Mouse (Mus musculus): ENCODE data around the gene B230217C12Rik. TPM values are rescaled to one million over a fixed set of nuclear protein-coding genes. Genes with fewer than 3 reads are reported as not detected.
"Not testable (repeated sequence)": the region's sequence is repeated elsewhere in the genome, so short reads cannot be mapped to it uniquely, and the experiment has no call there.

Gene B230217C12Rik
- total RNA-seq, 2 experiments from 2014 or later: 48.5 to 52.8 TPM

- intact Hi-C loops (cut with DNase I): no loop called here
Measured at GRCm38 (mm10) chr11:97821401-97822064, 19.0 kb upstream of the B230217C12Rik start.

DNA sequence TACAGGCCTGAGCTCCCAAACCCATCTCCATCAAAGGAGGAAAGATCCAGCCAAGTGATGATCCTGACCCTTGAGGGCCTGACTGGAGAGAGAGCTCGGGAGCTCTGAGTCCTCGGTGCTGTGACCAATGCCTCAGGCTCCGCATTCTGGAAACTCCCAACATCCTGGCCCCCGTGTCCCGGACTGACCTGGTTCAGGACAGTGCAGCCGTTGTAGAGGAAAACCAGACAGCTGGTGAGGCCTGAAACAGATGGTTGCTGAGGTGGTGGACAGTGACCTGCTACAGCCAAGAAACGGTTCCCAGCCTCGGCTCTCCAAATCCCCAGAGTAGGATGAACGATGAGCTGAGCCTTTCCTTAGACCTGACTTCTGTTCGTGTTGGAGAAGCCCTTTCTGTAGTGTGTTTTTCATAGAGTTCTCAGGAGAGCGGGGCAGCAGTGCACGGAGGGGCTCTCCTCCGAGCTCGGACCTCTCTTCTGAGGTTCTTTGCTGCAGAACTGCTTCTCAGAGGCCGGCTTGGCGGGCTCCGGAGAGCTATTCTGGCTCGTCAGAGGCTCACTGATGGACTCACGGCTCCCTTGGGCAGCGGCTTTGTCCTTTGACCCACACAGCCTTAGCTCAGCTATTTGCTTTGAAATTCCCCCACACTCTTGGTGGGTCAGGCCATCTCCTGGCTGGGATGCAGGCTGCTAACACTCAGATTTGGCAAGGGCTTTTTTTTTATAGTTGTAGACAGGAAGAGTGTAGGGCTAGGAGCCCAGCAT lies 17.6 kb upstream of the B230217C12Rik start:
- intact Hi-C loops (cut with DNase I): no loop called here
- no peak for DNase-seq (ENCODE audit: low spot score in 2 of 2)

More at GRCm38 (mm10) chr11:97821401-97822064, 19.0 kb upstream of the B230217C12Rik start:
- no peak for DNase-seq (ENCODE audit: low spot score in 2 of 2)

DNA sequence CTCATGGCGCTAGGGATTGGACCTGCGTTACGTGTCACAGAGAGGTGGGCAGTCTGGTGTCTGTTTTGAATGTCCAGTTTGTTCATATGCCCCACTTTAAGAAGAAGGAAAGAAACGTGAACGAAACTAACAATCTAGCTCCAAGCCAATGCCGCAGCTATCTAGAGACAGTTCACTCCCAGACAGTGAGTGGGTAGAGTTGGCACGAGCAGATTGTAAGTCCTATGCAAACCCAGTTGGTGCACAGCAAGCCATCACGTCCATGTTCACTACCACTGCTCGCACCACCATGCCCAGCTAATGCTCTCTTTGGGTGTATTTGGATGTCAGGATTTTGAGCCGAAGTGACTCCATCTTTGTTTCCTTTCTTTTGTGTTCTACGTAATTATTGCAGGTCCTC lies 16.4 kb upstream of the B230217C12Rik start:
- intact Hi-C loops (cut with DNase I): no loop called here
- DNase-seq (ENCODE audit: low spot score in 2 of 2): no peak

- DNase-seq (ENCODE audit: low spot score in 2 of 2): no peak
- intact Hi-C loops (cut with DNase I): no loop called here
Measured at GRCm38 (mm10) chr11:97824895-97825294, 15.7 kb upstream of the B230217C12Rik start.

DNA sequence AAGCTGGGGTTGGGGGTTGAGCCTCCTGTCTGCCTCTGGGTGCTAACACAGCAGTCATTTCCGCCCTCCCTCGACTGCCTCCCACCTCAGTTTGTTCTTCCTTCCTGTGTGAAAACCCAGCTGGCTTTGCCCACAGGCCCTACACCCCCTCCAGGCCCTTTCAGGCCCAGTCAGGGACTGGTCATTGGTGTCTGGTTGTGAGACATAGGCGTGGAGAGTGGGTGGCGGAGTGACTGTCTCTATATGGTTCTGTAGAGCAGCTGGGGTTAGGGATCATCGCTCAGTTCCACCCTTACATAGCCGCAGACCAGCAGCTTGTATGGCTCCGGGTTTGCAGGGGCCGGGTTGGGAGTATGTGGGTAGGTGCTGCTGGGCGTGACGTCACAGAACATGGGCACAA lies 15.3 kb upstream of the B230217C12Rik start:
- intact Hi-C loops (cut with DNase I): no loop called here
- DNase-seq (ENCODE audit: low spot score in 2 of 2): no peak

DNA sequence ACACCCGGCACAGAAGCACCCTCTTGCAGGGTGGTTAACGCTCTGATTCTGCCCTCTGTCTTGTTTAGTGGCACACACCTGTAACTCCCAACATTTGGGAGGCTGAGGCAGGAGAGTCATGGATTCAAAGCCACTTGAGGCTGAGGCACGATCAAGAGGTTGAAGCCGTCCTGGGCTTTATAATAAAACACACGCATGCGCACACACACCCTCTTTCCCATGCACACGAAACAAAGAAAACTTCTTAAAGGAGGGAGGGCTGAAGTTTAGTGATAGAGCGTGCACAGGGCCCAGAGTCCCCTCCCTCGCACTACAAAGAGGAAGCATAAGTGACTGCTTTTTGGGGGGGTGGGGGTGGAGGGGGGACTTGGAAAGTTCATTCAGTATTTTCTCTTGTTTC lies 14.6 kb upstream of the B230217C12Rik start:
- no peak for DNase-seq (ENCODE audit: low spot score in 2 of 2)
- intact Hi-C loops (cut with DNase I): no loop called here

DNA sequence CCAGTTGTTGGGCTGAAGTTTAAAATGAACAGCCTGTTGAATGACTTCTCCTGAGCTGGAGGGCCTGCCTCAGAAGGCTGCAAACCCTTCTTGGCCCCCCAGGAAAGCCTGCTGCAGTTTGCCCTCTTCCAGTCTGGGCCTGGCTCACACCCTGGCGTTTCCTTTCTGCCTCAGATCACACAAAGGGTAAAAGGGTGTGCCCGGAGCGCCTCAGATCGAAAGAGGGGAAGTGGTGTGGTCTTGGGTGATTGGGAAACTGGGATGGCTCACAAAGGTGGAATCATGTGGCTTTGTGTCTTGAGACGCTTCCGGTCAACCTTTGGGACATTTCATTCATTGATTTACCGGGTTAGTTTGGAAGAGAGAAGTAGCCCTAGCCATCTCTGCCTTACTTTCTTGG lies 14.2 kb upstream of the B230217C12Rik start:
- intact Hi-C loops (cut with DNase I): no loop called here
- no peak for DNase-seq (ENCODE audit: low spot score in 2 of 2)

DNA sequence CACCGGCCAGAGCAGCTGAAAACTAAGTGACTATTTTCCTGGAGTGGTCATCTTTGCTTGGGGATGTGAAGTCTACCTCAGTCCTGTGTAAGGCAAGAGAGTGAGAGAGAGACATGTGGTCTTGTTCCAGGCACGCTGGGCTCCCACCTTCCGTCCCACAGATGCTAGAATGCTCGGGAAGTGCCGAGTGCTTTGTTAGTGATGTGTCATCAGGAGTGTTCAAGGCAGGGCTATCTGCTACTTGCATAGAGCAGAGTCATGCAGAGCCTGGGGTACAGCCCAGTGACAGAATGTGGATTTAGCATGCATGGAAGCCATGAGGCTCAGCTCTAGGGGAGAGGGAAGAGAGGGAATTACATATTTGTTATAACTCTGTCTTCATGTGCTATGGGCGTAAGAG lies 12.9 kb upstream of the B230217C12Rik start:
- no peak for DNase-seq (ENCODE audit: low spot score in 2 of 2)
- intact Hi-C loops (cut with DNase I): no loop called here

DNA sequence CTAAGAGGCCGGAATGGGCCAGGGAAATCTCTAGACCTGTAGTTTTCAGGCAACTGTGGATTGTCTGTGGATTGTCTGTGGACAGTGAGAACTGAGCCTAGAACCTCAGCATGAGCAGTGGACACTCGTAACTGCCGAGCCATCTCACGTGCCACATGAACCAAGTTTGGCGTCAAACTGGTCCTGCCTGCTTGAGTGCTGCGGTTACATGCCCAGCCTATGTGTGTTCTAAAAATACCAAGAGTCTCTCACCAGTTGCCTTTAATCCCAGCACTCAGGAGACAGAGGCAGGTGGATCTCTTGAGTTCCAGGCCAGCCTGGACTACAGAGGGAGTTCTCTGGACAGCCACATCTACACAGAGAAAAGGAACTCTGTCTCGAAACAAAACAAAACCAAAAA lies 11.2 kb upstream of the B230217C12Rik start:
- intact Hi-C loops (cut with DNase I): no loop called here
- no peak for DNase-seq (ENCODE audit: low spot score in 2 of 2)

- DNase-seq (ENCODE audit: low spot score in 2 of 2): no peak
- intact Hi-C loops (cut with DNase I): no loop called here
Measured at GRCm38 (mm10) chr11:97829913-97830476, 10.6 kb upstream of the B230217C12Rik start.

DNA sequence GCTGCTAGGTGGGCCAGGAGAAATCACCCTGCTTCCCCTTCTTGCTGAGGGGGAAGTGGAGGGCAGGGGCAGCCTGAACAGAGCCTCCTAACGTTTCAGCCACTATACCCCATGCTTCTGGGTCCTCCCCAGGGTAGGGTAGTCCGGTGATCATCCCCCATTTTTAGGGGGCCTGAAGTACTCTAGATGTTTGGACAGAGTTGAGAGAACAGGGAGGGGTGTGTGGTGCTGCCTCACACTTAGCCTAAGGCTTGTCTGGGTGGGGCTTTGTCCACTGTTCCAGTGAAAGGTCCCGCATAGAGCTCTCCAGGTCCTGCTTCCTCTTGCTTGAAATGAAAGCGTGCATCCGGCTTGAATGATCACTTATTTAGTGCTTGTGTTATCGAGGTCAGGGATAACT lies 10.1 kb upstream of the B230217C12Rik start:
- intact Hi-C loops (cut with DNase I): no loop called here
- DNase-seq (ENCODE audit: low spot score in 2 of 2): no peak

DNA sequence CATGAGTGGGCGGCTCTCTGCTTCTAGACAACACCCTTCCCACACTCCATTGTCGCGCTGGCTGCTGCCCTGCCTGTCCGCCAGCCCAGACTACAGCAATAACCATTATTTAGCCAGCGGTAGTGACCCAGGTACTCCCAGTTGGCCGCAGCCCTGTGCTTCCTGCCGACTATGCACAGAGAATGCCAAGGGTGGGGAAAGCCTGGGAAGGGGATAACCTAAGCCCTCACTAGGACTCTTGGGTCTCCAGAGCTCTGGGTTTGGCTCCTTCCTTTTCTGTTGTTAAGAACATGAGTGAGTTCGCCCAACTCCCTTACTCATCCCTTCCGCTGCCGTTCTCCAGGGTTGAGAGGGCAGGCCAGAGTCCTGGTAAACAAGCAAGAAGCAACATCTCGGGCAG lies 8.6 kb upstream of the B230217C12Rik start:
- no peak for DNase-seq (ENCODE audit: low spot score in 2 of 2)
- intact Hi-C loops (cut with DNase I): no loop called here

- intact Hi-C loops (cut with DNase I): no loop called here
- DNase-seq (ENCODE audit: low spot score in 2 of 2): no peak
Measured at GRCm38 (mm10) chr11:97833352-97833751, 7.2 kb upstream of the B230217C12Rik start.

GRCm38 (mm10) chr11:97836541-97836940 lies 4.0 kb upstream of the B230217C12Rik start:
- no peak for DNase-seq (ENCODE audit: low spot score in 2 of 2)

DNA sequence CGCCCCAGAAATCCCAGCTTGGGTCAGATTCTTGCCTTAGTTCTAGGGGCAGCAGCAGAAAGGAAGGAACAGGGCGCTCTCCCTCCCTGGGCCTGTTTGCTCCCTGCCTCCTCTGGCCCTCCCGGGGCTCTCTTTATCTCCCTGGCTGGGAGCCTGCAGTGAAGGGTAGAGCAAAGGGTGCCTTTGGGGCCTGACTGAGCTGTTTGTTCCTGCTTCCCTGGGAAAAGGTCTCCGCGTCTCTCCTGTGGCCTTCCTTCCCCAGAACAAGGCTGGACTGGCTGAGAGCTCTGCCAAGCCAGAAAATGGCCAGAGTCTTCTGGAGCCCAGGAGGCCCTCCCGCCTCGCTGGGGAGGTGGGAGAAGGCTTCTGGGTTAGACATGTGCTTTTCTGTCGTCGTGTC lies 3.5 kb upstream of the B230217C12Rik start:
- DNase-seq (ENCODE audit: low spot score in 2 of 2); intact Hi-C loops (cut with DNase I): not testable (repeated sequence)

More at GRCm38 (mm10) chr11:97836541-97836940, 4.0 kb upstream of the B230217C12Rik start:
- intact Hi-C loops (cut with DNase I): no loop called here

GRCm38 (mm10) chr11:97837641-97838149 lies 2.9 kb upstream of the B230217C12Rik start:
- DNase-seq (ENCODE audit: low spot score in 2 of 2): no peak
- intact Hi-C loops (cut with DNase I): no loop called here

GRCm38 (mm10) chr11:97838779-97839440 lies 1.7 kb upstream of the B230217C12Rik start:
- intact Hi-C loops (cut with DNase I): no loop called here
- DNase-seq (ENCODE audit: low spot score in 2 of 2): no peak

DNA sequence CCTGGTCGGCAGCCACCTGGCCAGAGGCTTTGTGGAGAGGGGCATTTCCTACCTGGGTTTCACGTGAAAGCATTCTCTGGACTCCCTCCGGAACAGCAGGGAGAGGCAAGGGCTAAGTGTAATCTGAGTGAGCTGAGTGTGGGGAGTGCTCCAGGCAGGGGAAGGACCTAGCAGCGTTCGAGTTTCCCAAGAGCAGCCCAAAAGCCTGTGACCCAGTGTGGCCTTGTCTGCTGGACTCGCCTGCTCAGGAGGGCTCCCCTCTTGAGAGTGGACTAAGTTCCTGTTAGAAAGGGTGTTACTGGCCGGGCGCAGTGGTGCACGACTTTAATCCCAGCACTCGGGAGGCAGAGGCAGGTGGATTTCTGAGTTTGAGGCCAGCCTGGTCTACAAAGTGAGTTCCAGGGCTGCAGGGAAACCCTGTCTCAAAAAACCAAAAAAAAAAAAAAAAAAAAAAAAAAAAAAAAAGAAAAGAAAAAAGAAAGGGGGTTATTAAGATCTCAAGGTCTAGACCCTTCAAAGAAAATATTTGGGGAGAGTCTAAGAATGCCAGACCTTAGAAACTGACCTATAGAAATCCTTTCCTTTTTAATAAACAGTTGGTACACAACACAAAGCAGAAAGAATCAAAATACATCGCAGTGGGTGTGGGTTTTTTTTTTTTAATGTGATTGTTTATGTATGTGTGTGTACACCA lies 992 bp upstream of the B230217C12Rik start:
- no peak for DNase-seq (ENCODE audit: low spot score in 2 of 2)
- intact Hi-C loops (cut with DNase I): loop anchor here (5.0 kb wide), 1 partner anchor 43 kb away; the partner anchor contains the start of gene Fbxo47

DNA sequence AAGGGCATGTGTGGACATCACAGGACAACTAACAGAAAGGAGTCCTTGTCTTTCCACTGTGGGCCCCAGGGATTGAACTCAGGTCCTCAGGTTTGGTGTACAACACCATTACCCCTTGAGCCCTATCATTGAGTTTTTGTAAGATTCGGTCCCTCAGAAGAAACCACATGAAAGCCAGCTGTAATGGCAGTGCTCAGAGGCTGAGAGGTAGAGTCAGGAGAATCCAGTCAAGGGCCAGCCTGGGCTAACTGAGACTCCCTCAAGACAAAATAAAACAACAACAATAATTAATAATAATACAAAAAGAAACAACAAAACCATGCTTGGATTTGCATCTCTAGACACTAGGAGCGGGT lies 467 bp upstream of the B230217C12Rik start:
- no peak for DNase-seq (ENCODE audit: low spot score in 2 of 2)
- intact Hi-C loops (cut with DNase I): loop anchor here (5.0 kb wide), 1 partner anchor 42 kb away; the partner anchor contains the start of gene Fbxo47

All from left cerebral cortex, postnatal 14 days (tissue).